Mouse (Mus musculus) stomach, postnatal 0 days (tissue): ENCODE measurements at regions not wholly inside any gene's neighbourhood (a gene's known extent, or its start where the extent isn't known, plus 50 kb on each side); places are given as distances from the start of the nearest gene placed in this dataset.
A peak's percentile ranks its signal among the peaks of the same experiment; 100 is the strongest.

ENCODE experiments used
- ATAC-seq: fragments of 200-750 bp; cut with Nextera tagmentation; 2 replicates; pipeline ENCODE4 v1.8.0; 2017; ENCODE audit not compliant: low FRiP score, low TSS enrichment
- DNase-seq: peaks from one replicate; pipeline ENCODE4 v3.0.0-alpha.2; 2016; ENCODE audit warnings: low spot score
- H3K27ac ChIP-seq: fragments of 300-500 bp; sonication (generic); replicated peaks from 2 replicates; pipeline ENCODE4 v1.5.1; 2014; ENCODE audit warnings: mild to moderate bottlenecking, control low read depth
- H3K27me3 ChIP-seq: fragments of 300-500 bp; sonication (generic); 2 replicates; pipeline ENCODE4 v1.6.1; 2014; ENCODE audit warnings: low read length; ENCODE audit not compliant: control insufficient read depth, insufficient read depth
- H3K36me3 ChIP-seq: fragments of 300-500 bp; sonication (generic); 2 replicates; pipeline ENCODE4 v1.6.1; 2014; ENCODE audit warnings: low read length, mixed read lengths; ENCODE audit not compliant: control insufficient read depth, insufficient read depth
- H3K4me1 ChIP-seq: fragments of 300-500 bp; sonication (generic); replicated peaks from 2 replicates; pipeline ENCODE4 v1.6.1; 2014; ENCODE audit warnings: antibody characterized with exemption; ENCODE audit not compliant: control insufficient read depth, insufficient read depth
- H3K4me2 ChIP-seq: fragments of 300-500 bp; sonication (generic); replicated peaks from 2 replicates; pipeline ENCODE4 v1.6.1; 2014; ENCODE audit warnings: low read depth, mild to moderate bottlenecking, control low read depth, moderate library complexity
- H3K4me3 ChIP-seq: fragments of 300-500 bp; sonication (generic); 2 replicates; pipeline ENCODE4 v1.5.1; 2014; ENCODE audit warnings: low read depth, low read length, control low read depth
- H3K9ac ChIP-seq: fragments of 300-500 bp; sonication (generic); 2 replicates; pipeline ENCODE4 v1.6.1; 2014; ENCODE audit warnings: mild to moderate bottlenecking, low read length, control low read depth, mixed read lengths
- H3K9me3 ChIP-seq: fragments of 300-500 bp; sonication (generic); 2 replicates; pipeline ENCODE4 v1.6.1; 2016; ENCODE audit warnings: low read length; ENCODE audit not compliant: control insufficient read depth
- CTCF ChIP-seq: IDR thresholded peaks from 2 replicates; pipeline ENCODE4 v1.5.1; 2016; ENCODE audit warnings: antibody characterized with exemption, low read depth, mild to moderate bottlenecking, moderate library complexity
- EP300 ChIP-seq: optimal IDR thresholded peaks from 2 replicates; pipeline ENCODE3; 2016; ENCODE audit warnings: antibody characterized with exemption
- WGBS: fragments of 180-500 bp; shearing (Covaris S2); extraction: QIAGEN DNeasy Blood & Tissue Kit; methylation state at CpG from one replicate; pipeline ENCODE4 v1.1.7; 2014; 5-methylcytosine and 5-hydroxymethylcytosine counted together

GRCm38 (mm10) chr12:38928786-38929351 is 149.7 kb downstream of the Etv1 start:
- no peak for DNase-seq
- Histone ChIP-seq H3K9ac (no peak overlapping the region), H3K27ac (no peak overlapping the region), H3K9me3 (no peaks in the 10 kb centered on the region), H3K4me1 (no peaks in the 10 kb centered on the region), H3K36me3 (no peaks in the 10 kb centered on the region), H3K4me2 (0 out of 2 replicates have a peak overlapping the region, but pooled peaks have one; percentile 8), H3K4me3 (no peak overlapping the region), H3K27me3 (no peaks in the 10 kb centered on the region)
- 33% methylated on average over 11 of the region's 11 CpGs for WGBS
- no peak for TF ChIP-seq EP300
- TF ChIP-seq CTCF: no peak
- ATAC-seq: no peak

GRCm38 (mm10) chr12:38929644-38930043 is 150.5 kb downstream of the Etv1 start:
- Histone ChIP-seq H3K36me3 (no peaks in the 10 kb centered on the region), H3K27me3 (no peaks in the 10 kb centered on the region), H3K9ac (no peak overlapping the region), H3K4me3 (no peak overlapping the region), H3K9me3 (no peaks in the 10 kb centered on the region), H3K4me1 (no peaks in the 10 kb centered on the region), H3K4me2 (no peak overlapping the region), H3K27ac (no peak overlapping the region)
- no peak for DNase-seq
- 71% methylated on average over 1 of the region's 1 CpGs for WGBS
- no peak for TF ChIP-seq CTCF
- TF ChIP-seq EP300: no peak
- no peak for ATAC-seq

GRCm38 (mm10) chr12:38931769-38932168 is 152.6 kb downstream of the Etv1 start:
- Histone ChIP-seq H3K27me3 (no peaks in the 10 kb centered on the region), H3K9me3 (no peaks in the 10 kb centered on the region), H3K4me3 (no peak overlapping the region), H3K27ac (no peak overlapping the region), H3K9ac (no peak overlapping the region), H3K4me1 (no peaks in the 10 kb centered on the region), H3K36me3 (no peaks in the 10 kb centered on the region), H3K4me2 (no peak overlapping the region)
- WGBS: 65% methylated on average over 2 of the region's 2 CpGs
- TF ChIP-seq CTCF (no peak), EP300 (no peak)
- ATAC-seq: no peak
- no peak for DNase-seq

GRCm38 (mm10) chr12:38959605-38960004 is 180.4 kb downstream of the Etv1 start:
- Histone ChIP-seq H3K9ac (no peak overlapping the region), H3K27me3 (no peaks in the 10 kb centered on the region), H3K27ac (no peak overlapping the region), H3K4me2 (no peak overlapping the region), H3K9me3 (no peaks in the 10 kb centered on the region), H3K36me3 (no peaks in the 10 kb centered on the region), H3K4me1 (no peaks in the 10 kb centered on the region), H3K4me3 (no peak overlapping the region)
- no peak for DNase-seq
- WGBS: 53% methylated on average over 1 of the region's 1 CpGs
- TF ChIP-seq CTCF (no peak), EP300 (no peak)
- ATAC-seq: no peak

- no peak for TF ChIP-seq CTCF
- TF ChIP-seq EP300: no peak
- ATAC-seq: no peak
- H3K4me2 ChIP-seq: no peak overlapping the region
These were observed 183.1 kb downstream of the Etv1 start for GRCm38 (mm10) chr12:38962302-38962701.

GRCm38 (mm10) chr12:38970347-38970746 is 191.2 kb downstream of the Etv1 start:
- Histone ChIP-seq H3K4me2 (no peak overlapping the region), H3K9ac (no peak overlapping the region), H3K36me3 (no peaks in the 10 kb centered on the region), H3K27me3 (no peaks in the 10 kb centered on the region), H3K4me1 (no peaks in the 10 kb centered on the region), H3K4me3 (no peak overlapping the region), H3K9me3 (no peaks in the 10 kb centered on the region), H3K27ac (no peak overlapping the region)
- DNase-seq (no peak), ATAC-seq (no peak)
- WGBS: 49% methylated on average over 2 of the region's 2 CpGs
- TF ChIP-seq EP300 (no peak), CTCF (no peak)

More at GRCm38 (mm10) chr12:38962302-38962701, 183.1 kb downstream of the Etv1 start:
- Histone ChIP-seq H3K9me3 (no peaks in the 10 kb centered on the region), H3K4me3 (no peak overlapping the region), H3K27me3 (no peaks in the 10 kb centered on the region), H3K36me3 (no peaks in the 10 kb centered on the region), H3K4me1 (no peaks in the 10 kb centered on the region), H3K27ac (no peak overlapping the region), H3K9ac (no peak overlapping the region)
- no peak for DNase-seq
